Mouse (Mus musculus): ENCODE measurements at regions not wholly inside any gene's neighbourhood (a gene's known extent, or its start where the extent isn't known, plus 50 kb on each side); places are given as distances from the start of the nearest gene placed in this dataset.

DNA sequence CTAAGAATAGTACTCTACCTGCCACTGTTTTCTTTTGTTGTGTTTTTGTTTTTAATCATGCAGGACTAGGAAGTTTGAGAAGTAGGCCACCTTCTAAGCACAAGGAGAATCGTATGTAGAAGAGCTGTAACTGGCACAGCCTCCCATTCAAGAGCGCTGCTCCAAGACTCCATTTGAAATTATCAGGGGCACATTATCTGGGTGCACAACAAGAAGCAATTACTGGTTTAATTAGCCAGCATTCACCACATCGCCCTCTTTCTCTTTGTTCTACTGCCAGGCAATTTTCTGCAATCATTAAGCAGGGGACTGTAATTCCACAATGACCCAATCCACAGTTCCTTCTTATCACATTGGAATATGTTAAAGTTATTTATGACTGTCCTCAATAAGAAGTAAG is 1220.8 kb upstream of the Pabpc4l start:
- WGBS = 3% methylated on average over 3 of the region's 3 CpGs
- no peak overlapping the region for H3K4me2 ChIP-seq (ENCODE audit: low read length)
- peak; percentile 96 for ATAC-seq
- H3K36me3 ChIP-seq (ENCODE audit: control insufficient read depth, insufficient read depth, low read length) = no peaks in the 10 kb centered on the region
- DNase-seq (ENCODE audit: low spot score) = peak; percentile 90
- H3K27me3 ChIP-seq (replicated peaks; ENCODE audit: control insufficient read depth, insufficient read depth, low read length) = no peaks in the 10 kb centered on the region
- H3K27ac ChIP-seq (ENCODE audit: low read depth, low read length) = no peak overlapping the region
- H3K4me1 ChIP-seq (ENCODE audit: control insufficient read depth, insufficient read depth, low read length) = 0 out of 2 replicates have a peak, but pooled peaks cover 2% of the 10 kb centered on the region
- H3K9me3 ChIP-seq (replicated peaks; ENCODE audit: control insufficient read depth, low read length) = no peaks in the 10 kb centered on the region
- no peak overlapping the region for H3K4me3 ChIP-seq (ENCODE audit: low read depth, low read length)
- no peak overlapping the region for H3K9ac ChIP-seq (ENCODE audit: low read length)

DNA sequence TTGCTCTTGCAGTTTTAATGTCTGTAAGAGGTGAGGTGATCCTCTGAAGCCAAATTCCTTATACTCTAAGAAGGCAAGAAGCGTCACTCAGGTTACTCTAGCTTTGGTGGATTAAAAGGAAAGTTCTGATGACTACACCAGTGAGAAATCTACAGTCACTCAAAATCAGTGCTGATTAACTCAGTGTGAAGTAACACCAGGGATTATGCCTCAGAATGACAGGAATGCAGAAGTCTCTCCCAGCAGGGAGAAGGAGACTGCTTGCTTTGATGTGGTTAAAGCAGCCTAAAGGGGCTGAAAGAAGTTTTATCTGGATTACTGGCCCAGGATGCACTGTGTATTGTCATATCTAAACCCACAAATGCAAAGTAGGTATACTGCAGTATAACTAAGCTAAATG is 1214.5 kb upstream of the Pabpc4l start:
- Histone ChIP-seq H3K9me3 (replicated peaks; ENCODE audit: control insufficient read depth, low read length) (no peaks in the 10 kb centered on the region), H3K9ac (ENCODE audit: low read length) (no peak overlapping the region), H3K27ac (ENCODE audit: low read depth, low read length) (no peak overlapping the region), H3K36me3 (ENCODE audit: control insufficient read depth, insufficient read depth, low read length) (no peaks in the 10 kb centered on the region), H3K27me3 (replicated peaks; ENCODE audit: control insufficient read depth, insufficient read depth, low read length) (no peaks in the 10 kb centered on the region), H3K4me2 (ENCODE audit: low read length) (no peak overlapping the region), H3K4me3 (ENCODE audit: low read depth, low read length) (no peak overlapping the region), H3K4me1 (ENCODE audit: control insufficient read depth, insufficient read depth, low read length) (no peaks in the 10 kb centered on the region)
- WGBS = 15% methylated on average over 1 of the region's 1 CpGs
- ATAC-seq (no peak), DNase-seq (ENCODE audit: low spot score) (peak; percentile 5)

DNA sequence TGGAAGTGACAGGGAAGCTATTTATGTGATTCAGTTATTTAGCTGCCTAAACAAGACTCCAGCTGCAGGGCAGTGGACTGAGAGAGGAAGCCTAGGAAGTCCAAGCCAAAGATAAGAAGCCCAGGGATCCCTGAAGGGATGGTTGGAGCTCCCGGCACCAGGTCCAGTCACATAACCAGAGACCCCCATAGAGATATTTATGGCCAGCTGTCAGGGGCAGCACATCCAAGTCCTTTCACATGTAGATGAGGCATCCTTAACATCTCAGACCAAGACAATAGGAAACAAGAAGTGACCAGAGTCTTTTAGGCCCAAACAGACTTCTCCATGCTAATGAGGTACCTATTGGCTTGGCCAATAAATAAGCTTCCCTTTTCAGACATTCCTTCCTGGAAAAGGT is 1212.5 kb upstream of the Pabpc4l start:
- no peaks in the 10 kb centered on the region for H3K36me3 ChIP-seq (ENCODE audit: control insufficient read depth, insufficient read depth, low read length)
- WGBS = 52% methylated on average over 1 of the region's 1 CpGs

More for the DNA sequence above, 1212.5 kb upstream of the Pabpc4l start:
- Histone ChIP-seq H3K27me3 (replicated peaks; ENCODE audit: control insufficient read depth, insufficient read depth, low read length) (no peaks in the 10 kb centered on the region), H3K4me3 (ENCODE audit: low read depth, low read length) (no peak overlapping the region), H3K27ac (ENCODE audit: low read depth, low read length) (no peak overlapping the region), H3K4me2 (ENCODE audit: low read length) (no peak overlapping the region), H3K9me3 (replicated peaks; ENCODE audit: control insufficient read depth, low read length) (no peaks in the 10 kb centered on the region), H3K4me1 (ENCODE audit: control insufficient read depth, insufficient read depth, low read length) (no peaks in the 10 kb centered on the region), H3K9ac (ENCODE audit: low read length) (no peak overlapping the region)
- DNase-seq (ENCODE audit: low spot score) = no peak
- no peak for ATAC-seq
